Comparison of ENCODE assay signal across 8 mouse cellular contexts in genomic region chr9:69397432-69397759, GRCm38 (mm10). TPM values are rescaled to one million over a fixed set of nuclear protein-coding genes. Genes with fewer than 3 reads are reported as not detected.
DNase-seq lines count a peak whose midpoint lies in the region; ATAC-seq and TF ChIP-seq lines count a peak whose summit lies in the region.

No protein-coding gene starts in this region.

- intact Hi-C loops in heart, adult 2 months (cut with DNase I): no loop called here
- intact Hi-C loops in heart, postnatal 25 days (cut with DNase I): no loop called here

- TF ChIP-seq CTCF in heart, adult 2 months (IDR thresholded peaks at IDR 0.05): no peak
- TF ChIP-seq CTCF in CH12.LX (conservative IDR thresholded peaks at IDR 0.05 in 1 of 2, IDR thresholded peaks at IDR 0.05 in 1 of 2; ENCODE audit: low read depth in 2 of 2, low read length in 2 of 2): no peak

- DNase-seq in heart, adult 2 months: no peak
- DNase-seq in heart, postnatal 25 days (ENCODE audit: low spot score): no peak
- DNase-seq in CH12.LX (ENCODE audit: extremely low read depth): no peak
- DNase-seq in Muller cell, postnatal 12 days (ENCODE audit: inconsistent ontology term): no peak
- DNase-seq in gastrocnemius, postnatal 25 days: no peak
- DNase-seq in adipocyte (ENCODE audit: low spot score): no peak

- no peak for TF ChIP-seq EP300 in heart, adult 2 months (IDR thresholded peaks at IDR 0.05; ENCODE audit: insufficient read depth, low read depth, low read length)
- TF ChIP-seq EP300 in CH12.LX (IDR thresholded peaks at IDR 0.05; ENCODE audit: low read length): no peak

- ATAC-seq in forebrain, embryonic 16.5 days: peak; percentile 46

- TF ChIP-seq POLR2A in heart, adult 2 months (IDR thresholded peaks at IDR 0.05; ENCODE audit: insufficient read depth, low read depth, low read length): no peak
- TF ChIP-seq POLR2A in CH12.LX (IDR thresholded peaks at IDR 0.05; ENCODE audit: low read depth, low read length): no peak

- H3K9me3 ChIP-seq in CH12.LX (replicated peaks; ENCODE audit: low read length): no peaks in the 10 kb centered on the region
- H3K9me3 ChIP-seq in forebrain, embryonic 16.5 days (ENCODE audit: control insufficient read depth, low read length): no peaks in the 10 kb centered on the region

- dilution Hi-C loops in CH12.LX (cut with MboI; ENCODE audit: extremely low pct_ligation_motif_present, extremely low pct_unique_long_range_greater_than_20kb, low sequenced_read_pairs): no loop called here

- no peaks in the 10 kb centered on the region for H3K36me3 ChIP-seq in heart, adult 2 months (ENCODE audit: control insufficient read depth, insufficient read depth, low read length)
- peaks cover 0 to 12% of the 10 kb centered on the region in 2 experiments for H3K36me3 ChIP-seq in CH12.LX (replicated peaks in 1 of 2; ENCODE audit: control insufficient read depth in 1 of 2, insufficient read depth in 1 of 2, low read length in 1 of 2)
- H3K36me3 ChIP-seq in forebrain, embryonic 16.5 days (ENCODE audit: control insufficient read depth, insufficient read depth): no peaks in the 10 kb centered on the region
- no peaks in the 10 kb centered on the region for H3K36me3 ChIP-seq in macrophage (ENCODE audit: inconsistent target)

- 43% methylated on average over 2 of the region's 2 CpGs for WGBS in heart, adult 2 months
- whole genome bisulfite sequencing in forebrain, embryonic 16.5 days: 61% methylated on average over 2 of the region's 2 CpGs
- WGBS in macrophage (ENCODE audit: missing documents): 73% methylated on average over 2 of the region's 2 CpGs

- peak overlapping the region; percentile 94 for H3K9ac ChIP-seq in heart, adult 2 months (ENCODE audit: low read depth, low read length)
- H3K9ac ChIP-seq in CH12.LX (ENCODE audit: insufficient read depth, low read depth): peak overlapping the region; percentile 87
- peak overlapping the region; percentile 94 for H3K9ac ChIP-seq in forebrain, embryonic 16.5 days (replicated peaks; ENCODE audit: low read depth, low read length)

- in situ Hi-C loops in CH12.LX (cut with MboI; ENCODE audit: low pct_ligation_motif_present, low pct_unique_long_range_greater_than_20kb, low sequenced_read_pairs): no loop called here

- no peaks in the 10 kb centered on the region; the same call in 1 of the 2 replicates for H3K4me1 ChIP-seq in heart, adult 2 months (ENCODE audit: control insufficient read depth, insufficient read depth, low read length)
- peaks cover 6 to 36% of the 10 kb centered on the region in 2 experiments for H3K4me1 ChIP-seq in CH12.LX (ENCODE audit: control insufficient read depth in 1 of 2, insufficient read depth in 2 of 2)
- H3K4me1 ChIP-seq in forebrain, embryonic 16.5 days (replicated peaks; ENCODE audit: control insufficient read depth, insufficient read depth, low read length): peaks cover 11% of the 10 kb centered on the region

- peak overlapping the region; percentile 78 for H3K4me3 ChIP-seq in heart, adult 2 months
- H3K4me3 ChIP-seq in CH12.LX (replicated peaks in 1 of 3; ENCODE audit: low read depth in 2 of 3, low read length in 2 of 3, poor library complexity in 1 of 3) (peak overlapping the region; percentile 75 to 86 (median 78)), macrophage (ENCODE audit: inconsistent target) (peak overlapping the region; percentile 89; the same call in 1 of the 2 replicates)
- peak overlapping the region; percentile 90 for H3K4me3 ChIP-seq in forebrain, embryonic 16.5 days (replicated peaks; ENCODE audit: low read length)

- H3K79me2 ChIP-seq in heart, adult 2 months (replicated peaks; ENCODE audit: control insufficient read depth, insufficient read depth, low read length): no peaks in the 10 kb centered on the region
- H3K79me2 ChIP-seq in CH12.LX (replicated peaks; ENCODE audit: control insufficient read depth, extremely low read depth, insufficient read depth, poor library complexity, severe bottlenecking): peaks cover 10% of the 10 kb centered on the region
- no peaks in the 10 kb centered on the region for H3K79me2 ChIP-seq in macrophage (ENCODE audit: inconsistent target)

- H3K27ac ChIP-seq in heart, adult 2 months: peak overlapping the region; percentile 94
- no peak overlapping the region for H3K27ac ChIP-seq in CH12.LX (ENCODE audit: insufficient read depth, low read depth)
- H3K27ac ChIP-seq in forebrain, embryonic 16.5 days (ENCODE audit: low read length): peak overlapping the region; percentile 91; the same call in 1 of the 2 replicates
- no peak overlapping the region for H3K27ac ChIP-seq in macrophage

- no peaks in the 10 kb centered on the region for H3K27me3 ChIP-seq in heart, adult 2 months (ENCODE audit: control insufficient read depth, insufficient read depth, low read length)
- H3K27me3 ChIP-seq in CH12.LX (replicated peaks): no peaks in the 10 kb centered on the region
- H3K27me3 ChIP-seq in forebrain, embryonic 16.5 days (replicated peaks; ENCODE audit: control insufficient read depth, insufficient read depth, low read length): no peaks in the 10 kb centered on the region

- no peak for TF ChIP-seq RAD21 in CH12.LX (IDR thresholded peaks at IDR 0.05; ENCODE audit: low read depth, low read length)

- peak overlapping the region; percentile 67 for H3K4me2 ChIP-seq in CH12.LX (ENCODE audit: insufficient read depth, low read depth, poor library complexity, severe bottlenecking)
- H3K4me2 ChIP-seq in forebrain, embryonic 16.5 days (ENCODE audit: low read length): peak overlapping the region; percentile 79

TF ChIP-seq in CH12.LX, 34 proteins besides CTCF, POLR2A, EP300 and RAD21:
- TF ChIP-seq MAZ (IDR thresholded peaks at IDR 0.05; ENCODE audit: low read depth, low read length): no peak
- no peak for TF ChIP-seq MXI1 (IDR thresholded peaks at IDR 0.05; ENCODE audit: low read depth, low read length)

RNA-seq across cellular contexts. Expression of gene Ice2, which starts 0.3 kb away (rescaled TPM):
- total RNA-seq in heart, adult 2 months (2021): 1 to 10 TPM; 4.9 to 9.1 TPM
- polyA plus RNA-seq in heart, adult 2 months (2012; rRNA removed): 1.9 and 3.9 TPM in 2 replicates
- total RNA-seq in heart, postnatal 25 days (2021): 1 to 10 TPM; 6.9 to 7.0 TPM
- total RNA-seq in CH12.LX (2012; rRNA removed) (13.3 and 13.6 TPM in 2 replicates), CH12.LX (2014; rRNA removed) (23.1 and 28.2 TPM in 2 replicates)
- polyA plus RNA-seq in CH12.LX (2012; ENCODE audit: insufficient read length, low read depth) (14.9 and 15.8 TPM in 2 replicates), macrophage (2018) (5.1 to 7.0 TPM (median 5.6 TPM) in 3 replicates)
- 14.1 and 15.9 TPM in 2 replicates for polyA plus RNA-seq in forebrain, embryonic 16.5 days (2015; fragmentation: Nextera tagmentation; extraction: Ambion mirVana)
- total RNA-seq in macrophage (2018; cell fraction: chromatin; rRNA removed): 10 to 100 TPM in 25 of 26 experiments, 1 to 10 TPM in 1; 8.4 to 55.0 (median 30.2) TPM
- 1 to 10 TPM; 1.8 to 7.4 (median 4.9) TPM for total RNA-seq in macrophage (2018; cell fraction: cytosol; rRNA removed)
- total RNA-seq in macrophage (2018; cell fraction: nucleus; rRNA removed): 10 to 100 TPM in 23 of 26 experiments, 1 to 10 TPM in 3; 9.3 to 53.3 (median 18.7) TPM
- 1 to 10 TPM; 3.8 to 4.9 TPM for total RNA-seq in gastrocnemius, postnatal 25 days (2021)

RNA-seq across cellular contexts. Expression of gene Anxa2, which starts 56.0 kb away (rescaled TPM):
- 10 to 100 TPM; 59.7 to 72.5 TPM for total RNA-seq in heart, adult 2 months (2021)
- 97.4 and 123 TPM in 2 replicates for polyA plus RNA-seq in heart, adult 2 months (2012; rRNA removed)
- total RNA-seq in heart, postnatal 25 days (2021): 100 to 1,000 TPM in 1 of 2 experiments, 10 to 100 TPM in 1; 95.4 to 104 TPM
- total RNA-seq in CH12.LX (2012; rRNA removed): 0.08 and 0.13 TPM in 2 replicates
- 0.26 TPM in 1 of 2 replicates, not detected in the other for total RNA-seq in CH12.LX (2014; rRNA removed)
- 0.16 TPM in 1 of 2 replicates, not detected in the other for polyA plus RNA-seq in CH12.LX (2012; ENCODE audit: insufficient read length, low read depth)
- 82.2 and 115 TPM in 2 replicates for polyA plus RNA-seq in forebrain, embryonic 16.5 days (2015; fragmentation: Nextera tagmentation; extraction: Ambion mirVana)
- total RNA-seq in macrophage (2018; cell fraction: chromatin; rRNA removed): 100 to 1,000 TPM in 17 of 26 experiments, 10 to 100 TPM in 9; 47.0 to 591 (median 124) TPM
- total RNA-seq in macrophage (2018; cell fraction: cytosol; rRNA removed): 100 to 1,000 TPM; 316 to 618 (median 423) TPM
- total RNA-seq in macrophage (2018; cell fraction: nucleus; rRNA removed): 100 to 1,000 TPM in 21 of 26 experiments, 10 to 100 TPM in 5; 78.5 to 393 (median 125) TPM
- 379 to 759 TPM (median 732 TPM) in 3 replicates for polyA plus RNA-seq in macrophage (2018)
- 10 to 100 TPM; 52.8 to 74.7 TPM for total RNA-seq in gastrocnemius, postnatal 25 days (2021)

Comparison
In these comparisons a context has a peak if more than half of its experiments do, and no peak if none do; other contexts are left out.
1. H3K27ac ChIP-seq: peak in heart, adult 2 months (single experiment) and forebrain, embryonic 16.5 days (single experiment); none in CH12.LX (single experiment) and macrophage (single experiment).
2. RNA of gene Anxa2, which starts 56.0 kb away (total RNA-seq): 95.4 to 104 TPM in heart, postnatal 25 days, 52.8 to 74.7 TPM in gastrocnemius, postnatal 25 days and 59.7 to 72.5 TPM in heart, adult 2 months; 0.08 to 0.26 TPM in CH12.LX; every median in the first group is over 10 times any median in the second.
3. Peak in every context shown above with its lines, with median percentiles within 50 percentile points of each other: H3K4me3 ChIP-seq and H3K9ac ChIP-seq.